Mouse (Mus musculus) Muller cell, postnatal 12 days (primary cell): Measurements from ENCODE around the gene Olfr58.
"Not testable (repeated sequence)": the region's sequence is repeated elsewhere in the genome, so short reads cannot be mapped to it uniquely, and the experiment has no call there.

ENCODE experiments used
- DNase-seq: peaks from one replicate; pipeline ENCODE4 v3.0.0-alpha.2; 2015; ENCODE audit errors: inconsistent ontology term

Olfr58 gene

DNA sequence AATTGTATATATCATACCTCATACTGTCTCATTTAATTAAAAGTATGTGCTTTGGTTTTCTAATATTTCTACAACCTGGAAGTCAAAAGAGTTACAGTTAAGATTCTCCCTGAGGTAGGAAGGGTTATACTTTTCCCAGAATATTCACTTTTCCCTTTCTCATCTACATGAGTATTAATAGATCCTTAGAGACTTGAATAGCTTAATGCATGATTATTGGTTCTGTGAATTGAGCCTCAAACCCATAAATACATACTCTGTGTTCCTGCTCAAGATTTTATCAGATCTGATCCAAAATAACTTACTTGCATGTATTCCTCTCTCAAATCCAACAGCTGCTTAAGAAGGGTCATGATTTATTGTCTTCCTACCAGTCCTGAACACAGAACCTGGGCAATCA is at the start of gene Olfr58:
Gene Olfr58 (plus strand): TSS at position 301 of the 400 bp plus-strand sequence.
- no peak for DNase-seq

GRCm38 (mm10) chr9:19769136-19769535 is 10.9 kb upstream of the Olfr58 start:
- no peak for DNase-seq

DNA sequence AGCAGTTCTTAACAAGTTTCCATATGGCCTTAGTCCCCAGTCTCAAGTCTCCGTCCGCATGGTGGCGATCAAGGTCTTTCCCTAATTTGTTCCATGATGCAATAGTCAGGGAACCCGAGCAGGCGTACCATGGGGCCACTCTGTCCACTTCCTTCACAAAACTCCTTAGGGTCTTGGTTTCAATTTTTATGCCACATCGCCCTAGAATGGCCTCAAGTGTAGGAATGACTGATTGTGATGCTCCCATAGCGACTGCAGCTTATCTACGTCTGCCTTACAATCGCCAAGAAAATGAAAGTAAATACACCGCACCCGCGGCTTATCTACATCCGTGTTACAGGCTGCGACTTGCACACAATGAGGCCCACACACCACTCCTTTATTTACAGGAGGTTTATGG is 10.4 kb upstream of the Olfr58 start:
- no peak for DNase-seq

GRCm38 (mm10) chr9:19803000-19803399 is 22.9 kb downstream of the Olfr58 start:
- no peak for DNase-seq

DNA sequence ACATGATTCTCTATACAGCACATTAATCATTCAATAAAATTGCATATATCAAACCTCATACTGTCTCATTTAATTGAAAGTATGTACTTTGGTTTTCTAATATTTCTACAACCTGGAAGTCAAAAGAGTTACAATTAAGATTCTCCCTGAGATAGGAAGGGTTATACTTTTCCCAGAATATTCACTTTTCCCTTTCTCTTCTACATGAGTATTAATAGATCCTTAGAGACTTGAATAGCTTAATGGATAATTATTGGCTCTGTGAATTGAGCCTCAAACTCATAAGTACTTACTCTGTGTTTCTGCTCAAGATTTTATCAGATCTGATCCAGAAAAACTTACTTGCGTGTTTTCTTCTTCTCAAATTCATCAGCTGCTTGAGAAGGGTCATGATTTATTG is 24.5 kb downstream of the Olfr58 start, which contains the start of gene Olfr859:
Gene Olfr859 (plus strand): TSS at position 301 of the 400 bp plus-strand sequence.
- not testable (repeated sequence) for DNase-seq
